Mouse (Mus musculus) heart, embryonic 12.5 days (tissue): Measurements from ENCODE around the gene Eln. TPM values are rescaled to one million over a fixed set of nuclear protein-coding genes. Genes with fewer than 3 reads are reported as not detected.

Source experiments
- ATAC-seq: fragments of 200-750 bp; cut with Nextera tagmentation; 2 replicates; pipeline ENCODE4 v1.8.0; 2017; ENCODE audit warnings: moderate TSS enrichment, moderate library complexity; ENCODE audit not compliant: insufficient number of reproducible peaks, low FRiP score
- H3K27ac ChIP-seq: fragments of 300-500 bp; sonication (generic); 2 replicates; pipeline ENCODE4 v1.5.1; 2016; ENCODE audit warnings: mild to moderate bottlenecking, moderate library complexity; ENCODE audit not compliant: poor library complexity, severe bottlenecking
- H3K27me3 ChIP-seq: fragments of 300-500 bp; sonication (generic); replicated peaks from 2 replicates; pipeline ENCODE4 v1.6.1; 2016; ENCODE audit warnings: mild to moderate bottlenecking, moderate library complexity
- H3K36me3 ChIP-seq: fragments of 300-500 bp; sonication (generic); 2 replicates; pipeline ENCODE4 v1.6.1; 2016; ENCODE audit warnings: mild to moderate bottlenecking, moderate library complexity
- H3K4me1 ChIP-seq: fragments of 300-500 bp; sonication (generic); replicated peaks from 2 replicates; pipeline ENCODE4 v1.6.1; 2016; ENCODE audit warnings: mild to moderate bottlenecking
- H3K4me2 ChIP-seq: fragments of 300-500 bp; sonication (generic); 2 replicates; pipeline ENCODE4 v1.6.1; 2016; ENCODE audit warnings: mild to moderate bottlenecking, moderate library complexity
- H3K4me3 ChIP-seq: fragments of 300-500 bp; sonication (generic); 2 replicates; pipeline ENCODE4 v1.5.1; 2016; ENCODE audit warnings: mild to moderate bottlenecking
- H3K9ac ChIP-seq: fragments of 300-500 bp; sonication (generic); 2 replicates; pipeline ENCODE4 v1.6.1; 2016; ENCODE audit warnings: mild to moderate bottlenecking, moderate library complexity
- H3K9me3 ChIP-seq: fragments of 300-500 bp; sonication (generic); replicated peaks from 2 replicates; pipeline ENCODE4 v1.6.1; 2016; ENCODE audit warnings: mild to moderate bottlenecking, moderate library complexity
- WGBS: fragments of 180-500 bp; shearing (Covaris S2); methylation state at CpG from one replicate; pipeline ENCODE4 v1.1.7; 2016; 5-methylcytosine and 5-hydroxymethylcytosine counted together
- polyA plus RNA-seq: library from polyadenylated mRNA; unstranded; fragments of >200 nt; fragmentation: Nextera tagmentation; extraction: Ambion mirVana; gene quantifications from 2 replicates; pipeline ENCODE4 v1.2.1, GENCODE M21; 2016

Gene Eln
- polyA plus RNA-seq, 1 experiment from 2014 or later = 147 TPM

- Histone ChIP-seq H3K36me3 (0 out of 2 replicates have a peak, but pooled peaks cover 6% of the 10 kb centered on the region), H3K27ac (no peak overlapping the region), H3K4me3 (no peak overlapping the region), H3K9ac (no peak overlapping the region), H3K27me3 (peaks cover 37% of the 10 kb centered on the region), H3K9me3 (no peaks in the 10 kb centered on the region), H3K4me2 (no peak overlapping the region), H3K4me1 (peaks cover 7% of the 10 kb centered on the region)
- no peak for ATAC-seq
- WGBS = 37% methylated on average over 4 of the region's 4 CpGs
Observed at GRCm38 (mm10) chr5:134720058-134720457, 27.1 kb downstream of the Eln start.

GRCm38 (mm10) chr5:134711076-134711475 is 36.0 kb downstream of the Eln start:
- Histone ChIP-seq H3K4me1 (peaks cover 5% of the 10 kb centered on the region; the same call in 1 of the 2 replicates), H3K36me3 (peaks cover 9% of the 10 kb centered on the region; the same call in 1 of the 2 replicates), H3K27ac (no peak overlapping the region), H3K27me3 (peaks cover 30% of the 10 kb centered on the region), H3K4me3 (no peak overlapping the region), H3K4me2 (no peak overlapping the region), H3K9ac (no peak overlapping the region), H3K9me3 (no peaks in the 10 kb centered on the region)
- 57% methylated on average over 7 of the region's 7 CpGs for WGBS
- no peak for ATAC-seq

- ATAC-seq = 0 out of 2 replicates have a peak, but pooled peaks have one; percentile 37
Observed at GRCm38 (mm10) chr5:134709275-134709674, 37.8 kb downstream of the Eln start.

DNA sequence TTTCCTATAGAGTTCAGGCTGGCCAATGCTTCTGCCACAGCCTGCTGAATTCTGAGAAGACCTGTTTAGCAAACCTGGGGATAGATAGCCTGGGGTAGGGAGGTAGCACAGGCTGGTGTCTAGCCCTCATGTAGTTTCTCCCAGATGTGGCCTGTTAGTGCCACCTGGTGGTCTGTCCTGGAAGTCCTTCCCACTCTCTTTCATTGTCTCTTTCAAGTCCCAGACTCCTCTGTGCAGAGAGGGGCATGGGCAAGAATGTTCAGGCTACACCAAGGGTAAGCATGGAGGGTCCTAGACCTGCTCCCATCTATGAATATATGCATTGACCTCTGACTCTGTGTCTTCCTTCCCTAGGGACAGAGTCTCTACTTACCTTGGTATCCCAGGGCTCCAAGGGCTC is 43.0 kb downstream of the Eln start:
- Histone ChIP-seq H3K4me2 (no peak overlapping the region), H3K9ac (no peak overlapping the region), H3K36me3 (peaks cover 12% of the 10 kb centered on the region; the same call in 1 of the 2 replicates), H3K4me1 (peaks cover 1% of the 10 kb centered on the region; the same call in 1 of the 2 replicates), H3K9me3 (no peaks in the 10 kb centered on the region; the same call in 1 of the 2 replicates), H3K4me3 (no peak overlapping the region), H3K27ac (no peak overlapping the region), H3K27me3 (peaks cover 33% of the 10 kb centered on the region)
- ATAC-seq = peak; percentile 29; the same call in 1 of the 2 replicates

More at GRCm38 (mm10) chr5:134709275-134709674, 37.8 kb downstream of the Eln start:
- H3K27ac ChIP-seq = no peak overlapping the region
- H3K4me2 ChIP-seq = no peak overlapping the region
- peaks cover 12% of the 10 kb centered on the region; the same call in 1 of the 2 replicates for H3K36me3 ChIP-seq
- no peaks in the 10 kb centered on the region for H3K9me3 ChIP-seq
- no peak overlapping the region for H3K9ac ChIP-seq
- 41% methylated on average over 6 of the region's 6 CpGs for WGBS
- H3K27me3 ChIP-seq = peaks cover 33% of the 10 kb centered on the region
- no peak overlapping the region for H3K4me3 ChIP-seq
- H3K4me1 ChIP-seq = peaks cover 5% of the 10 kb centered on the region; the same call in 1 of the 2 replicates

- 35% methylated on average over 2 of the region's 2 CpGs for WGBS
- H3K27ac ChIP-seq = no peak overlapping the region
- H3K4me1 ChIP-seq = peaks cover 11% of the 10 kb centered on the region
- no peaks in the 10 kb centered on the region for H3K36me3 ChIP-seq
- no peak for ATAC-seq
- no peaks in the 10 kb centered on the region for H3K27me3 ChIP-seq
- H3K9ac ChIP-seq = no peak overlapping the region
- H3K4me2 ChIP-seq = no peak overlapping the region
- H3K9me3 ChIP-seq = no peaks in the 10 kb centered on the region; the same call in 1 of the 2 replicates
- H3K4me3 ChIP-seq = no peak overlapping the region
Observed at GRCm38 (mm10) chr5:134695539-134695938, 51.6 kb downstream of the Eln start.

GRCm38 (mm10) chr5:134695082-134695481 is 52.0 kb downstream of the Eln start:
- ATAC-seq = no peak
- Histone ChIP-seq H3K9me3 (no peaks in the 10 kb centered on the region; the same call in 1 of the 2 replicates), H3K4me3 (no peak overlapping the region), H3K27ac (no peak overlapping the region), H3K27me3 (no peaks in the 10 kb centered on the region), H3K4me2 (no peak overlapping the region), H3K9ac (no peak overlapping the region), H3K4me1 (peaks cover 11% of the 10 kb centered on the region), H3K36me3 (no peaks in the 10 kb centered on the region)
- WGBS = 8% methylated on average over 2 of the region's 2 CpGs

- Histone ChIP-seq H3K4me1 (peaks cover 16% of the 10 kb centered on the region), H3K9ac (no peak overlapping the region), H3K4me3 (no peak overlapping the region), H3K36me3 (no peaks in the 10 kb centered on the region), H3K27me3 (no peaks in the 10 kb centered on the region), H3K4me2 (no peak overlapping the region), H3K9me3 (no peaks in the 10 kb centered on the region), H3K27ac (no peak overlapping the region)
- 90% methylated on average over 1 of the region's 1 CpGs for WGBS
- no peak for ATAC-seq
Observed at GRCm38 (mm10) chr5:134692704-134693103, 54.4 kb downstream of the Eln start.

GRCm38 (mm10) chr5:134688718-134689284 is 58.3 kb downstream of the Eln start:
- Histone ChIP-seq H3K4me3 (peak overlapping the region; percentile 74), H3K27me3 (no peaks in the 10 kb centered on the region), H3K9ac (peak overlapping the region; percentile 50; the same call in 1 of the 2 replicates), H3K4me1 (peaks cover 13% of the 10 kb centered on the region), H3K4me2 (peak overlapping the region; percentile 82), H3K36me3 (peaks cover 22% of the 10 kb centered on the region), H3K27ac (peak overlapping the region; percentile 64), H3K9me3 (no peaks in the 10 kb centered on the region)
- ATAC-seq = peak; percentile 97
- WGBS = under 1% methylated on average over 38 of the region's 38 CpGs

GRCm38 (mm10) chr5:134688086-134688717 is 58.9 kb downstream of the Eln start, which contains the start of gene Limk1:
Gene Limk1 (minus strand): TSS chr5:134688598.
- Histone ChIP-seq H3K9ac (peak within 1 kb of the TSS; percentile 84), H3K4me3 (peak within 1 kb of the TSS; percentile 74), H3K36me3 (peaks cover 26% of the 10 kb centered on the region), H3K27ac (peak within 1 kb of the TSS; percentile 64), H3K9me3 (no peaks in the 10 kb centered on the region), H3K27me3 (no peaks in the 10 kb centered on the region), H3K4me2 (peak within 1 kb of the TSS; percentile 82), H3K4me1 (peaks cover 13% of the 10 kb centered on the region)
- 1% methylated on average over 62 of the region's 69 CpGs for WGBS
- peak; percentile 9; the same call in 1 of the 2 replicates for ATAC-seq

GRCm38 (mm10) chr5:134687187-134687586 is 59.9 kb downstream of the Eln start:
- peaks cover 13% of the 10 kb centered on the region for H3K4me1 ChIP-seq
- H3K27ac ChIP-seq = no peak overlapping the region
- H3K4me3 ChIP-seq = peak overlapping the region; percentile 74
- peak overlapping the region; percentile 82 for H3K4me2 ChIP-seq
- no peak for ATAC-seq
- WGBS = 80% methylated on average over 1 of the region's 1 CpGs
- H3K36me3 ChIP-seq = peaks cover 32% of the 10 kb centered on the region
- H3K9me3 ChIP-seq = no peaks in the 10 kb centered on the region
- H3K27me3 ChIP-seq = no peaks in the 10 kb centered on the region
- 0 out of 2 replicates have a peak overlapping the region, but pooled peaks have one; percentile 84 for H3K9ac ChIP-seq

GRCm38 (mm10) chr5:134686541-134686940 is 60.6 kb downstream of the Eln start:
- H3K9ac ChIP-seq = no peak overlapping the region
- H3K36me3 ChIP-seq = peaks cover 32% of the 10 kb centered on the region
- no peak overlapping the region for H3K4me3 ChIP-seq
- H3K27me3 ChIP-seq = no peaks in the 10 kb centered on the region
- H3K4me2 ChIP-seq = no peak overlapping the region
- H3K27ac ChIP-seq = no peak overlapping the region
- no peak for ATAC-seq
- H3K4me1 ChIP-seq = peaks cover 13% of the 10 kb centered on the region
- H3K9me3 ChIP-seq = no peaks in the 10 kb centered on the region
- WGBS = 85% methylated on average over 6 of the region's 6 CpGs
